Mouse (Mus musculus) heart, embryonic 16.5 days (tissue): ENCODE measurements around the gene Tnrc18. TPM values are rescaled to one million over a fixed set of nuclear protein-coding genes. Genes with fewer than 3 reads are reported as not detected.

Experiments used
- ATAC-seq: fragments of 200-750 bp; cut with Nextera tagmentation; replicated peaks from 2 replicates; pipeline ENCODE4 v1.8.0; 2017; ENCODE audit warnings: moderate number of reproducible peaks; ENCODE audit not compliant: insufficient read depth, low FRiP score; ENCODE audit errors: extremely low read depth
- H3K27ac ChIP-seq: fragments of 300-500 bp; sonication (generic); 2 replicates; pipeline ENCODE4 v1.5.1; 2014; ENCODE audit warnings: mild to moderate bottlenecking, low read length, control low read depth, moderate library complexity
- H3K27me3 ChIP-seq: fragments of 300-500 bp; sonication (generic); 2 replicates; pipeline ENCODE4 v1.6.1; 2014; ENCODE audit warnings: low read length, mixed read lengths; ENCODE audit not compliant: control insufficient read depth, insufficient read depth
- H3K36me3 ChIP-seq: fragments of 300-500 bp; sonication (generic); 2 replicates; pipeline ENCODE4 v1.6.1; 2014; ENCODE audit not compliant: control insufficient read depth, insufficient read depth
- H3K4me1 ChIP-seq: fragments of 300-500 bp; sonication (generic); 2 replicates; pipeline ENCODE4 v1.6.1; 2014; ENCODE audit warnings: low read length, mixed read lengths; ENCODE audit not compliant: control insufficient read depth, insufficient read depth
- H3K4me2 ChIP-seq: fragments of 300-500 bp; sonication (generic); 2 replicates; pipeline ENCODE4 v1.6.1; 2014; ENCODE audit warnings: low read depth, mild to moderate bottlenecking, control low read depth, low read length
- H3K4me3 ChIP-seq: fragments of 300-500 bp; sonication (generic); 2 replicates; pipeline ENCODE4 v1.5.1; 2014; ENCODE audit warnings: mild to moderate bottlenecking, control low read depth, low read length
- H3K9ac ChIP-seq: fragments of 300-500 bp; sonication (generic); 2 replicates; pipeline ENCODE4 v1.6.1; 2014; ENCODE audit warnings: low read length, control low read depth
- H3K9me3 ChIP-seq: fragments of 300-500 bp; sonication (generic); replicated peaks from 2 replicates; pipeline ENCODE4 v1.6.1; 2016; ENCODE audit warnings: low read length; ENCODE audit not compliant: control insufficient read depth
- WGBS: fragments of 180-500 bp; shearing (Covaris S2); extraction: QIAGEN DNeasy Blood & Tissue Kit; methylation state at CpG from one replicate; pipeline ENCODE4 v1.1.7; 2014; 5-methylcytosine and 5-hydroxymethylcytosine counted together
- polyA plus RNA-seq: library from polyadenylated mRNA; unstranded; fragments of >200 nt; fragmentation: Nextera tagmentation; extraction: Ambion mirVana; gene quantifications from 2 replicates; pipeline ENCODE4 v1.2.1, GENCODE M21; 2015

The Tnrc18 gene
- polyA plus RNA-seq, 1 experiment from 2014 or later: 17.6 TPM

DNA sequence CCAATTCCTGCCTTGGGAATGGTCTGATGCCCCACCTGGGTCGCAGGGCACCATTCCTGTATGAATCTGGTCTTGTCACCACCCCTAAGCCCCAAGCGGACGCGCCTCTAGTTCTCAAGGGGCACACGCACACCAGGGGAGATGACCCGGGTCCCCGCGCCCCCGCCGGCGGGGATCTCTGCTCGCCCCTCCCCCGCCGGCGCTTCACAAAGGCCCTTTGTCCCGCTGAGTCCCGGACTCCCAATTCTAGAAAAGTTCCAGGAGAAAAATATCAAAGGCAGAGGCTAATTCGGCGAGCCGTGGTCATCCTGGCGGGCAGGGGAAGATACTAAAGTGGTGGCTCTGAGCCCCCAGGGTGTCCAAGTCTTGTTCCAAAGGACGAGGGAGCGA, 3.7 kb downstream of the Tnrc18 start:
- peak overlapping the region; percentile 95 for H3K9ac ChIP-seq
- no peaks in the 10 kb centered on the region for H3K36me3 ChIP-seq
- ATAC-seq: no peak
- H3K9me3 ChIP-seq: no peaks in the 10 kb centered on the region
- H3K4me2 ChIP-seq: peak overlapping the region; percentile 92
- peak overlapping the region; percentile 79 for H3K4me3 ChIP-seq
- H3K4me1 ChIP-seq: peaks cover 35% of the 10 kb centered on the region
- peak overlapping the region; percentile 100 for H3K27ac ChIP-seq
- H3K27me3 ChIP-seq: no peaks in the 10 kb centered on the region
- 3% methylated on average over 23 of the region's 23 CpGs for WGBS

DNA sequence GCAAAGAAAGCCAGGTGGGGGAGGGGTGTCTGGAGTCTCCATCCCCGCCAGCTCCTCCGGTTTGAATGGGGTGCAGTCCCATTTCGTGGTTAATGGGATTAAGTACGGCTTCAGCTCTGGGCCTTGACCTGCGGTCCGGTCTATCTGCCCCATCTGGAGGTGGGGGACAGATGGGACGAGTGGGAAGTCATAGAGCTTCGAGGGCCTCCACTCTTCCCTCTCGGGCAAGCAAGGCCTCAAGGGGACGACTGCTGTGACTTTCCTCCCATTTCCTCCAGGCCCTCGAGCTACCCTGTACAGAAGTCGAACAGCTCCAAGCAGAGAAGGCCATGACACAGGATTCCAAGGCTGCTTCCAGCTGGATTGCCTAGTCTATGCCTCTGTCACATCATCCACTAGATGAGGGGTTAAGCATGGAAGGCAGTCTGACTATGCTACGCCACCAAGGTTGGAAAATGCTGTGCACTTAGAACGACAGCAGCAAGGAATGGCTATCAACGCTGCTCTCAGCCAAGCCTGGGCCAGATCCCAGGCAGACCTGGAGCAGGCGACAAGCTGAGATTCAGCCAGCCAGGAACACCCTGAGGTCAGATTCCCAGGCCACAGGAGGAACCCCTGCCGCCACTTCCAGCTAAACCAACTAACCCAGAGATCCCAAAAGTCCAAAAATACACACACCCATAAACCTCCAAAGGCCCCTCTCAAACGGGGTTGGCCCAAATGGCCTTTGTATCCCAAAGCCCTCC, 4.3 kb downstream of the Tnrc18 start:
- 10% methylated on average over 18 of the region's 18 CpGs for WGBS
- Histone ChIP-seq H3K4me1 (peaks cover 35% of the 10 kb centered on the region), H3K9ac (peak overlapping the region; percentile 95), H3K27ac (peak overlapping the region; percentile 100), H3K4me2 (peak overlapping the region; percentile 92), H3K36me3 (peaks cover under 1% of the 10 kb centered on the region; the same call in 1 of the 2 replicates), H3K9me3 (no peaks in the 10 kb centered on the region), H3K27me3 (no peaks in the 10 kb centered on the region), H3K4me3 (peak overlapping the region; percentile 79)
- ATAC-seq: no peak

DNA sequence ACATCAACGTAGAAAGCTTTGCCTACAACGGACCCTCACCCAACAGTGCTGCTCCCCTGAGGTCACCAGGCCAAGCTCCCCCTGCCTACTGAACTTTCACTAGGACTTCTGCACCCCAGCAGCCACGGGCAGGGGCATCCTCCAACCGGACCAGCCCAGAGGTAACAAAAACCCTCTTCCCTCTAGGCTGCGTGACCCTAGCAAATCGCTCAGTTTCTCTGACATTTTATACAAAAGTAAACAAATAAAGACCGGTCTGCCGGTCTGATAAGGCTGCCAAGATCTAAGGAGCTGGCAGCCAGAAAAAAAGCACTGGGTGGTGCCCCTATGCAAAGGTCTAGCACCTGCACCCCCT, 4.9 kb downstream of the Tnrc18 start:
- WGBS: 27% methylated on average over 8 of the region's 8 CpGs

DNA sequence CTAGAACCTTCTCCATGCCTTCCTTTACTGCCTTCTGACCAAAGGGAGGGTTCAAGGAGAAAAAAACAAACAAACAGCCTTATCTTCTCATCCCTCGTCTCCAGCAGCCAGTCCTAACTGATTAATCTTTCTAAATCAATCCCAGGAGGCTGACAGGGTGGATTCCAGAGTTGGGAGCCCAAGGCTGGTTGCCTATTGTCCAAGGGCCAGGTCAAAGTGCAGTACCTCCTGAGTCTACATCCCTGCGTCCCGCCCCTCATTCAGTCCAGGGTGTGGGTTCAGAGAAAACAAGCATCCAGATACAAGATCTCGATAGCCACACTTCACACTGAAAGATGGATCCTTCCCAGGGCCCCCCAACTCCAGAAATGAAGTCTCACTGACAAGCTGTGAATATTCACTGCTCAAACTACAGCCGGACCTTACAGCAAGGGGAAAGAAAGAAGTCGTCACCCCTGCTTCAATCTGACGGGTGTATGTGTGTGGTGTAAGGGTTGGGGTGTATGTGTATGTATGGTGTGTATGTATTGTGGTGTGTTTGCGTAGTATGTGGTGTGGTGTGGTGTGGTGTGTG, 5.5 kb downstream of the Tnrc18 start:
- Histone ChIP-seq H3K4me3 (no peak overlapping the region), H3K9ac (peak overlapping the region; percentile 28), H3K36me3 (peaks cover 6% of the 10 kb centered on the region), H3K27ac (no peak overlapping the region), H3K9me3 (no peaks in the 10 kb centered on the region), H3K4me2 (peak overlapping the region; percentile 92; the same call in 1 of the 2 replicates), H3K4me1 (peaks cover 35% of the 10 kb centered on the region), H3K27me3 (no peaks in the 10 kb centered on the region)
- 52% methylated on average over 8 of the region's 8 CpGs for WGBS
- ATAC-seq: no peak

More for the DNA sequence above, 4.9 kb downstream of the Tnrc18 start:
- H3K4me3 ChIP-seq: peak overlapping the region; percentile 79
- H3K9ac ChIP-seq: peak overlapping the region; percentile 95
- H3K27ac ChIP-seq: peak overlapping the region; percentile 100
- no peak for ATAC-seq
- H3K4me1 ChIP-seq: peaks cover 35% of the 10 kb centered on the region
- peak overlapping the region; percentile 92 for H3K4me2 ChIP-seq
- H3K36me3 ChIP-seq: peaks cover 2% of the 10 kb centered on the region; the same call in 1 of the 2 replicates
- no peaks in the 10 kb centered on the region for H3K9me3 ChIP-seq
- no peaks in the 10 kb centered on the region for H3K27me3 ChIP-seq

DNA sequence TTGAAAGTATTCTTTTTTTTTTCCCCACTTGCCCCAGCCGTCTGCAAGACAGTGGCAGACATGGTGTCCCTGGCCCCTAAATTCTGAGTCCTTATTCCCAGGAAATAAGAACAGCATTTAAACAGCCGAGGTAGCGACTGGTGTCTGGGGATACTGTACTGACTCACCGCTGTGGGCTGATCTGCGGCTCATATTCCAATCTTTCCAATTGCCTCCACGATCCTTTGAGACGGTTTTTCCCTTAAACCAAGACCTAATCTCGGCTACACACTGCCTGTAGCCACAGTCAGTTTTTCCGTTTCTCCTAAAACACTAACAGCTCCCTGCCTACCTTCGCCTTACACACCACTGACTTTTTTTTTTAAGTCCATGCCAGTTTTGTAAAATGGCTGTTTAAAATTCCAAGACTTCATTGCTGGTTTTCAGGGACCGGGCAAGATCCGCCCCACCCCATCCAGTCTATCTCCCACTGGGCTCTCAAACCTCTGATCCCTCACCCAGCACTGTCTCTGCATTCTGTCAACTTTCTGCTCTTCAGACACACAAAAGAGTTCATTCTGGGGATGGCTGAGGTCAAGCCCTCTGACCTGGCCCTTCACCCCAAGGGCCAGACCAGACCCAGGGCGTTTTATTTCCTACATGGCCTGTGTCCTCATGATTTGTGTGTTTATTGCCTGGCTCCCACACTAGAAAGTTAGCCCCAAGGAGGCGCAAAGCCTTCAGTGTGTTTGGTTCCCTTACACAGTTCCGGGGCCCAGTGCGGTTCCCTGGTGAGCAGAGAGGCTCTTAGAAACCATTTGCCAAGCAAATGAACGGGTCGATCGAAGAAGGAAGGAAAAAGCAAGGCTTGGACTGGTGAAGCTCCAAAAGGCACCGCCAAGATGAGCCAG, 6.5 kb downstream of the Tnrc18 start:
- WGBS: 37% methylated on average over 20 of the region's 20 CpGs

DNA sequence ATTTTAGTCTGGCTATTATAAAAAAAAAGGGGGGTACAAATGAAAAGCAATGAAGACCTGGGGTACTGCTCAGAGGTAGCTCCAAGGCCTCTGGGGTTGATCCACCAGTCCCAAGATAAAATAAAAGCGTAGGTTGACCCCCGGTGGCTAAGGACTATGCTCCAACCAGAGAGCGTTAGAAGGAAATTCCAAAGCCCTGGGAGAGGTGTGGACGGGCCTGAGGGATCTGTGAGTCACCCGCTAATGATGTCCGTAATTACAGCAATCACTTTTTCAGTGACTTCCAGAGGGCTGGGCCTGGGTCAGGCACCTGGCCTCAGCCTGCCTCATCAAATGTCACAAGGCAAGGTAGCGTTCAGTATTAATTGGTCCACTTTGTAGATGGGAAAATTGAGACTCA, 9.8 kb downstream of the Tnrc18 start:
- no peak overlapping the region for H3K27ac ChIP-seq
- H3K4me3 ChIP-seq: no peak overlapping the region
- no peak overlapping the region for H3K9ac ChIP-seq
- WGBS: 73% methylated on average over 7 of the region's 7 CpGs
- H3K36me3 ChIP-seq: peaks cover 7% of the 10 kb centered on the region
- H3K9me3 ChIP-seq: no peaks in the 10 kb centered on the region
- peaks cover 40% of the 10 kb centered on the region for H3K4me1 ChIP-seq
- no peaks in the 10 kb centered on the region for H3K27me3 ChIP-seq
- H3K4me2 ChIP-seq: no peak overlapping the region
- ATAC-seq: no peak

More for the DNA sequence above, 6.5 kb downstream of the Tnrc18 start:
- H3K27me3 ChIP-seq: no peaks in the 10 kb centered on the region
- no peaks in the 10 kb centered on the region for H3K9me3 ChIP-seq
- peak overlapping the region; percentile 15; the same call in 1 of the 2 replicates for H3K4me2 ChIP-seq
- ATAC-seq: no peak
- H3K9ac ChIP-seq: peak overlapping the region; percentile 13; the same call in 1 of the 2 replicates
- 0 out of 2 replicates have a peak overlapping the region, but pooled peaks have one; percentile 3 for H3K4me3 ChIP-seq
- H3K4me1 ChIP-seq: peaks cover 35% of the 10 kb centered on the region
- no peak overlapping the region for H3K27ac ChIP-seq
- peaks cover 7% of the 10 kb centered on the region for H3K36me3 ChIP-seq

DNA sequence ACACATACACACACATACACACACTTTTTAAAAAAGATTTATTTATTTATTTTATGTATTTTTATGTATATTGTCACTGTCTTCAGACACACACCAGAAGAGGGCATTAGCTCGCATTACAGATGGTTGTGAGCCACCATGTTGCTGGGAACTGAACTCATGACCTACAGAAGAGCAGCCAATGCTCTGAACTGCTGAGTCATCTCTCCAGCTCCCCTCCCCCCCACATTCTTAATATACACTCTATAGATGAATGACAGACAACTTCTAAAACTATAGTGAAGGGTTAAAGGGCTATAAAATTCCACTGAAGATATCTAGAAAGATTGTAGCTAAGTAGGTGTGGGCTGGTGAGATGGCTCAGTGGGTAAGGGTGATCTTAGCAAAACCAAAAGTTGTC, 13.7 kb downstream of the Tnrc18 start:
- H3K9ac ChIP-seq: no peak overlapping the region
- no peak overlapping the region for H3K4me2 ChIP-seq
- no peak overlapping the region for H3K4me3 ChIP-seq
- H3K27me3 ChIP-seq: no peaks in the 10 kb centered on the region
- H3K9me3 ChIP-seq: no peaks in the 10 kb centered on the region
- H3K4me1 ChIP-seq: peaks cover 46% of the 10 kb centered on the region
- H3K36me3 ChIP-seq: peaks cover 7% of the 10 kb centered on the region
- H3K27ac ChIP-seq: peak overlapping the region; percentile 39; the same call in 1 of the 2 replicates
- 90% methylated on average over 1 of the region's 1 CpGs for WGBS
- no peak for ATAC-seq

DNA sequence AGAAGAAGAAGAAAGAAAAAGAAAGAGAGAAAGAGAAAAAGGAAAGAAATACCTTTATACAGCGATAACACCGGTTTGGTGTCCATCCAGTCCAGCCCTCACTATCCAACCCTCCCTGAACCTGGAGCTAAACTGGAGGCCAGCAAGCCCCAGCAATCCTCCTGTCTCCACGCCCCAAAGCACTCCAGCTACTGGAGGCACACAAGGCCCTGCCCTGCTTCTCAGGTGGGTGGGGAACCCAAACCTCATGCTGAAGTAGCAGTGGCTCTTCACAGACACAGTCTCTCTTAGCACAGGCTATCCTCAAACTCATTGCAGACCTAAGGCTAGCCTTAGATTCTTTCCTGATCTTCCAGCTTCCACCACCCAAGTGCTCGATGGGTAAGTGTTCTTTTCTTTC, 14.6 kb downstream of the Tnrc18 start:
- Histone ChIP-seq H3K36me3 (peaks cover 4% of the 10 kb centered on the region), H3K4me1 (peaks cover 53% of the 10 kb centered on the region), H3K27ac (peak overlapping the region; percentile 80), H3K4me3 (no peak overlapping the region), H3K9me3 (no peaks in the 10 kb centered on the region), H3K27me3 (no peaks in the 10 kb centered on the region), H3K9ac (no peak overlapping the region), H3K4me2 (no peak overlapping the region)
- WGBS: 70% methylated on average over 4 of the region's 4 CpGs
- ATAC-seq: no peak
